Mouse (Mus musculus): ENCODE results near the gene Ehmt1.

DNA sequence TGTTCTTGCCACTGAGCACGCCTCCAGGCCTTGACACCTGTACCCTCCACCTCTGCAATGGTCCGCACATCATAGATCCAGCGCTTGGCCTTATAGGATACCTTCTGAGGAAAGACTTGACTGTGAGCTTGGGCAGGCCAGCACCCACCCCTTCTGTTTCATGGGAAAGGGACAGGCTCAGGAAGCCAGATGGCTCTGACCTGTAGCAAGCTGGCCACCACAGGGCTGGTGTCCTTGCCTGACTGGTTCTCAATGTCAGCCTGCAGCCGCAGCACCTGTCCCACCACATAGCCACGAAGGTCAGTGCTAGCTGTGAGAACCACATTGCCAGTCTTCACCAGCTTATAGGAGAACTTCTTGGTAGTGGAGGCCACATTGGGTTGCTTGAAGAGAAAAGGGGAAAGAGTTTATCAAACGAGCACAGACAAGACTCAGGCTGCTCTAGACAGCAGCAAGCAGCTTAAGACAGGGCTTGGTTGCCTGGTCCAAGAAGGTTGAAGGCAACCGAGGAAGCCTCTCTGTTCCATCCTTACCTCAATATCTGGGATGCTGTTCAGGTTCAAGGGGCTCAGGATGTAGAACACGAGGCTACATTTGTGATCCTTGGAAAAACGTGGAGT lies 7.0 kb upstream of the Ehmt1 start:
- TF ChIP-seq POLR2A (IDR thresholded peaks at IDR 0.05; ENCODE audit: low read depth, low read length): no peak
- no peak for TF ChIP-seq CTCF (conservative IDR thresholded peaks at IDR 0.05; ENCODE audit: insufficient read depth, insufficient read length, low read depth, low read length)

Data from kidney, adult 2 months (tissue).